Mouse (Mus musculus) olfactory bulb, adult 2 months (tissue): ENCODE measurements around the gene Tbc1d17.

Experiments used
- CTCF ChIP-seq: fragments of 200-500 bp; IDR thresholded peaks from 2 replicates; pipeline ENCODE4 v1.5.1; 2012; ENCODE audit warnings: low read depth, mild to moderate bottlenecking, low read length, moderate library complexity; ENCODE audit not compliant: insufficient read depth
- POLR2A ChIP-seq: fragments of 200-500 bp; IDR thresholded peaks from 2 replicates; pipeline ENCODE4 v1.6.1; 2012; ENCODE audit warnings: mild to moderate bottlenecking, low read depth, low read length, moderate library complexity; ENCODE audit not compliant: insufficient read depth

DNA sequence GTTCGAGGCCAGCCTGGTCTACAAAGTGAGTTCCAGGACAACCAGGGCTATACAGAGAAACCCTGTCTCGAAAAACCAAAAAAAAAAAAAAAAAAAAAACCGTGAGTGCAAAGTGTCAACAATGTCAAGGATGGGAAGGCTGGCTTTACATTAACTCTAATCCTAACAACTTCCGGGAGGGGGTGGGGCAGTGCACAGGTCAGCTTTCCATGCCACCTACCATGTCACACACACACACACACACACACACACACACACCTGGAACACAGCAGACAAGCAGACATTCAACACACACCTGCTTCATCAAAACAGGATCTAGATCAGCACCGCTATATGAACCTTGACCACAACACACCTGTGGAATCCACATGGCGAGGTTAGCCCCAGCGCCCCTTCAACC, 41.3 kb upstream of the Tbc1d17 start:
- TF ChIP-seq POLR2A (no peak), CTCF (no peak)
